Mouse (Mus musculus) subcutaneous adipose tissue, adult 2 months (tissue): ENCODE measurements around the gene Mtch1. TPM values are rescaled to one million over a fixed set of nuclear protein-coding genes. Genes with fewer than 3 reads are reported as not detected.

Experiments used
- polyA plus RNA-seq: library from polyadenylated mRNA; depleted of rRNA; stranded (reverse); fragments of >200 nt; gene quantifications from 2 replicates; pipeline ENCODE4 v1.2.3, GENCODE M21; 2012; ENCODE audit warnings: low replicate concordance; rRNA removed

Gene Mtch1
- polyA plus RNA-seq = 395 and 446 TPM in 2 replicates

GRCm38 (mm10) chr17:29347645-29348256 is at the start of gene Mtch1:
Mtch1 (minus strand) TSS chr17:29347934.

GRCm38 (mm10) chr17:29360761-29361221 is 13.1 kb upstream of the Mtch1 start, which contains the start of gene Fgd2:
Fgd2 (plus strand) TSS chr17:29360914.

GRCm38 (mm10) chr17:29317380-29317779 is 30.4 kb downstream of the Mtch1 start, which contains the start of gene Pi16:
Pi16 (plus strand) TSS chr17:29317680.

Other genes with a start within 250 kb of the Mtch1 start
- 1.1 and 6.9 TPM in 2 replicates for gene Rab44, start 233.8 kb downstream of the Mtch1 start, polyA plus RNA-seq
- 0.29 and 25.8 TPM in 2 replicates for gene Cpne5, start 109.8 kb downstream of the Mtch1 start, polyA plus RNA-seq
- 18.2 and 37.1 TPM in 2 replicates for gene Ppil1, start 83.7 kb downstream of the Mtch1 start, polyA plus RNA-seq
- 114 and 175 TPM in 2 replicates for gene BC004004, start 79.1 kb downstream of the Mtch1 start, polyA plus RNA-seq
- 58.9 and 112 TPM in 2 replicates for gene Pi16, start 30.3 kb downstream of the Mtch1 start, polyA plus RNA-seq
- gene Fgd2, start 13.0 kb upstream of the Mtch1 start, polyA plus RNA-seq = 35.9 and 42.0 TPM in 2 replicates
- gene Pim1, start 142.8 kb upstream of the Mtch1 start, polyA plus RNA-seq = 24.2 and 29.6 TPM in 2 replicates
- not detected in 2 replicates for gene Gm17657, start 201.7 kb upstream of the Mtch1 start, polyA plus RNA-seq
- 15.9 and 20.6 TPM in 2 replicates for gene Tbc1d22b, start 201.9 kb upstream of the Mtch1 start, polyA plus RNA-seq
- 0.40 TPM in 1 of 2 replicates, not detected in the other for gene Tmem217, start 204.5 kb upstream of the Mtch1 start, polyA plus RNA-seq